Mouse (Mus musculus): Measurements from ENCODE around the gene Nudc.

Nudc gene

GRCm38 (mm10) chr4:133491800-133492199, 54.0 kb downstream of the Nudc start:
- no peak for DNase-seq (ENCODE audit: low spot score in 2 of 2)

- DNase-seq (ENCODE audit: low spot score in 2 of 2), result no peak
These were observed 56.1 kb downstream of the Nudc start for GRCm38 (mm10) chr4:133489489-133490245.

GRCm38 (mm10) chr4:133488619-133489392, 57.0 kb downstream of the Nudc start:
- no peak for DNase-seq (ENCODE audit: low spot score in 2 of 2)

GRCm38 (mm10) chr4:133486673-133487357, 59.0 kb downstream of the Nudc start:
- DNase-seq (ENCODE audit: low spot score in 2 of 2), result no peak

- no peak for DNase-seq (ENCODE audit: low spot score in 2 of 2)
These were observed 59.9 kb downstream of the Nudc start for GRCm38 (mm10) chr4:133485691-133486425.

GRCm38 (mm10) chr4:133484266-133485025, 61.4 kb downstream of the Nudc start:
- no peak for DNase-seq (ENCODE audit: low spot score in 2 of 2)
